Mouse (Mus musculus) Patski (cell line): ENCODE results near the gene Usf2. TPM values are rescaled to one million over a fixed set of nuclear protein-coding genes. Genes with fewer than 3 reads are reported as not detected.

Source experiments
- ATAC-seq: fragments of 100-300 bp; one replicate; pipeline ENCODE4 v1.8.0; 2021
- CTCF ChIA-PET: fragments of 350-600 bp; sonication (Branson Sonifier 250); formaldehyde crosslinking; loops from one replicate; lab custom pipeline; 2022; ENCODE audit warnings: inconsistent platforms; lab: Charles Lee
- POLR2A ChIA-PET: fragments of 350-600 bp; sonication (Branson Sonifier 250); formaldehyde crosslinking; loops from one replicate; lab custom pipeline; 2022; ENCODE audit warnings: antibody characterized with exemption, inconsistent platforms; lab: Charles Lee
- DNase-seq: peaks from one replicate; pipeline ENCODE4 v3.0.0-alpha.2; 2011; ENCODE audit warnings: low read depth, low spot score
- H3K27me3 ChIP-seq: fragments of 371-371 bp; one replicate; pipeline ENCODE4 v1.5.1; 2021
- CTCF ChIP-seq: fragments of 100-300 bp; IDR thresholded peaks from one replicate; pipeline ENCODE4 v1.5.1; 2021
- in situ Hi-C: fragments of 300-500 bp; cut with MboI; formaldehyde crosslinking; loops from 3 replicates; pipeline ENCODE4 v1.11.1; 2018; ENCODE audit warnings: low pct_unique_long_range_greater_than_20kb, mixed read lengths
- polyA plus RNA-seq: library from polyadenylated mRNA; unstranded; gene quantifications from one replicate; pipeline ENCODE4 v1.2.3, GENCODE M21; 2021

Usf2 gene
- polyA plus RNA-seq, 1 experiment from 2014 or later: 114 TPM

DNA sequence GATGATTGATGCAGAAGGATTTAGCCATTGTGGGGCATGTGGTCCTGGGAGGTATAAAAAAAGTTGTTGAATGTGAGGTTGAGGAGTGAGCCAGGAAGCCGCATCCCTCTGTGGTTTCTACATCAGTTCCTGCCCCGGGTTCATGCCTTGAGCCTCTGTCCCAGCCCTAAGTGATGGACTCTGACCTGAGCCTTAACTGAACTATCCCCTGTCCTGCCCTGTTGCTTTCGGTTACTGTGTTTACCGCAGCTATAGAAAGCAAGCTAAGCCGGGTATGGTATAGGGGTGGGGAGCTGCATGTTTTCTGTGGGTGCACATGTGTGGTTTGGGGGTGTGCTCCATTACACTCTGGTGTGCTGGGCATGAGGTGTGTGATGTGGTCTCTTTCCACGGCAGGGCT lies 46.8 kb downstream of the Usf2 start:
- in situ Hi-C loops: no loop called here
- ATAC-seq: no peak

GRCm38 (mm10) chr7:30908992-30909431 lies 47.6 kb downstream of the Usf2 start:
- in situ Hi-C loops: no loop called here

More for the DNA sequence above, 46.8 kb downstream of the Usf2 start:
- ChIA-PET POLR2A (no interaction called here), CTCF (interaction anchor here (1.0 kb wide), 1 partner anchor 139 kb away, joined by 3 read pairs; no protein-coding TSS in a partner anchor)
- peaks cover 26% of the 10 kb centered on the region for H3K27me3 ChIP-seq
- TF ChIP-seq CTCF: no peak
- no peak for DNase-seq

DNA sequence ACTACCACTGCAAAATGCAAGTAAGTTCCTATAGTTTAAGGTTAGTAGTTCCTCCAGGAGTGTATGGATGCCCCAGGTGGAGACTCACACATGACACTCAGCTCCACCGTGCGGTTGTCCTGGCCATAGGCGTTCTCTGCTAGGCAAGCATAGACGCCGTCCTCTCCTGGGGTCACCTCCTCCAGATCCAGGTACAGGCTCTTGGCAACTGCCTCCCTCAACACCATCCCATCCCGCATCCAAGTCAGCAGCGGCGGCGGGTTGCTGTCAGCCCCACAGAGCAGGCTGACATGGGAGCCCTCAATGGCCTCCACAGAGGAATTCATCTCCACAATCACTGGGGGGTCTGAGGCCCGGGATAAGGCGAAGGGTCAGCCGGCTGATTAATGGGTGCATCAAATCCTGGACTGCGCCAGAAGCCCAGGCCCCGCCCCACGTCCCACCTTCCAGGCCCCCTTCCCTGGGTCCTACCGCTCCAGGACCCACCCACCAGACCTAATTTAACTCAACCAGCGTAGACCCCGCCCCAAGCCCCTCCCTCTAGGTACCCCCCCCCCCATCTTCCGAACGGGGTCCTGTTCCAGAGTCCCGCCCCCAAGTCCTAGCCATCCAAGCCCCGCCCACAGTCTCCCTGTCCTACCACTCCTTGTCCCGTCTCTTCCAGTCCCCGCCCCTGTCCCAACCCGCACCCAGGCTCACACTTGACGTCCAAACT lies 48.2 kb downstream of the Usf2 start:
- DNase-seq (no peak), ATAC-seq (no peak)
- ChIA-PET POLR2A (no interaction called here), CTCF (no interaction called here)
- peaks cover 16% of the 10 kb centered on the region for H3K27me3 ChIP-seq
- in situ Hi-C loops: no loop called here
- TF ChIP-seq CTCF: no peak

More at GRCm38 (mm10) chr7:30908992-30909431, 47.6 kb downstream of the Usf2 start:
- ATAC-seq: no peak
- CTCF ChIA-PET: no interaction called here
- no peak for DNase-seq
- peaks cover 22% of the 10 kb centered on the region for H3K27me3 ChIP-seq
- POLR2A ChIA-PET: no interaction called here
- TF ChIP-seq CTCF: no peak

DNA sequence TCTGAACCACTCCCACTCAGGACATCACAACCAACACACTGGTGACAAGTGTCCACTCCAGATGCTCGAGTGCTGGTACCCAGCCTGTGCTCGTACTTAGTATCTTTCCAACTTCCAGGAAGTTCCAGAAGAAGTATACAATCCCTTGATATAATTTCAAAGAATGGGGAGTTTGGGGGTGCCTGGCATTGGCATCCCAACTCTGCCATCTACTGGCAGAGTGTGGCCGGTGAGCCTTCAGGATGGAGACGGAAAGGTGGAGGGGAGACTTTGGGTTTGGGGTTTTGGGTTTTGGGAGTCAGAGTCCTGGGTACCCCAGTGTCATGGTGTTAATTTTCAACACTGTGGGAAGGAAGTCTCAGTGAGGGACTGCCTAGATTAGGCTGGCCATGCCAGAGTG lies 52.6 kb downstream of the Usf2 start:
- DNase-seq (no peak), ATAC-seq (no peak)
- POLR2A ChIA-PET: no interaction called here
- CTCF ChIA-PET: no interaction called here
- peaks cover 23% of the 10 kb centered on the region for H3K27me3 ChIP-seq
- TF ChIP-seq CTCF: no peak
- in situ Hi-C loops: no loop called here

Other genes with a start within 250 kb of the Usf2 start
- not detected for gene Atp4a, start 244.6 kb downstream of the Usf2 start, polyA plus RNA-seq
- gene Tmem147, start 227.3 kb downstream of the Usf2 start, polyA plus RNA-seq: 177 TPM
- 0.46 TPM for gene Gapdhs, start 213.1 kb downstream of the Usf2 start, polyA plus RNA-seq
- 8.5 TPM for gene Sbsn, start 205.3 kb downstream of the Usf2 start, polyA plus RNA-seq
- gene Dmkn, start 193.0 kb downstream of the Usf2 start, polyA plus RNA-seq: 0.26 TPM
- gene Krtdap, start 168.9 kb downstream of the Usf2 start, polyA plus RNA-seq: not detected
- not detected for gene Ffar2, start 133.0 kb downstream of the Usf2 start, polyA plus RNA-seq
- gene Ffar3, start 100.6 kb downstream of the Usf2 start, polyA plus RNA-seq: not detected
- gene Ffar1, start 95.2 kb downstream of the Usf2 start, polyA plus RNA-seq: not detected
- gene Cd22, start 76.5 kb downstream of the Usf2 start, polyA plus RNA-seq: not detected
- not detected for gene Mag, start 41.9 kb downstream of the Usf2 start, polyA plus RNA-seq
- gene Hamp2, start 32.1 kb downstream of the Usf2 start, polyA plus RNA-seq: not detected
- gene Hamp, start 12.8 kb downstream of the Usf2 start, polyA plus RNA-seq: not detected
- 15.1 TPM for gene Lsr, start 16.7 kb upstream of the Usf2 start, polyA plus RNA-seq
- 1.0 TPM for gene Fam187b, start 17.0 kb upstream of the Usf2 start, polyA plus RNA-seq
- 2.2 TPM for gene Fxyd5, start 85.7 kb upstream of the Usf2 start, polyA plus RNA-seq
- gene Fxyd7, start 94.7 kb upstream of the Usf2 start, polyA plus RNA-seq: not detected
- not detected for gene Fxyd1, start 100.4 kb upstream of the Usf2 start, polyA plus RNA-seq
- gene Lgi4, start 102.5 kb upstream of the Usf2 start, polyA plus RNA-seq: 0.01 TPM
- not detected for gene Fxyd3, start 119.9 kb upstream of the Usf2 start, polyA plus RNA-seq
- gene Hpn, start 158.5 kb upstream of the Usf2 start, polyA plus RNA-seq: 0.10 TPM
- 8.5 TPM for gene Scn1b, start 170.2 kb upstream of the Usf2 start, polyA plus RNA-seq
- 48.2 TPM for gene Gramd1a, start 199.1 kb upstream of the Usf2 start, polyA plus RNA-seq